Mouse (Mus musculus) MEL (cell line): Measurements from ENCODE around the gene Pid1. TPM values are rescaled to one million over a fixed set of nuclear protein-coding genes. Genes with fewer than 3 reads are reported as not detected.

Experiments
- DNase-seq: peaks from one replicate; pipeline ENCODE4 v3.0.0; 2011; ENCODE audit warnings: low read depth, low spot score
- H3K27ac ChIP-seq: 2 replicates; pipeline ENCODE4 v1.5.1; 2012; ENCODE audit warnings: low read depth, mild to moderate bottlenecking, control low read depth, low read length, moderate library complexity; ENCODE audit not compliant: control insufficient read depth
- H3K27me3 ChIP-seq, 2 experiments: fragments of 150-350 bp in 1 of 2; sonication (generic) in 1 of 2; 2 replicates each; pipeline ENCODE4 v1.6.1; 2012; ENCODE audit warnings: low read length in 2 of 2, mild to moderate bottlenecking in 2 of 2, improper control_type of control experiment in 1 of 2, moderate library complexity in 1 of 2; ENCODE audit not compliant: insufficient read depth in 2 of 2, control insufficient read depth in 1 of 2
- H3K36me3 ChIP-seq, 2 experiments: 2 replicates each; pipeline ENCODE4 v1.6.1; 2012 to 2014; ENCODE audit warnings: low read length in 2 of 2, improper control_type of control experiment in 1 of 2, inconsistent platforms in 1 of 2, mild to moderate bottlenecking in 1 of 2; ENCODE audit not compliant: insufficient read depth in 2 of 2, control insufficient read depth in 1 of 2
- H3K4me1 ChIP-seq, 2 experiments: fragments of 150-350 bp in 1 of 2; sonication (generic) in 1 of 2; 2 replicates each; pipeline ENCODE4 v1.6.1; 2012; ENCODE audit warnings: low read length in 2 of 2, improper control_type of control experiment in 1 of 2, mild to moderate bottlenecking in 1 of 2; ENCODE audit not compliant: insufficient read depth in 2 of 2, control insufficient read depth in 1 of 2
- H3K4me3 ChIP-seq, 2 experiments: fragments of 150-350 bp in 1 of 2; sonication (generic) in 1 of 2; 2 replicates each; pipeline ENCODE4 v1.5.1; 2012; ENCODE audit warnings: low read depth in 2 of 2, low read length in 2 of 2, mild to moderate bottlenecking in 2 of 2, moderate library complexity in 2 of 2, control low read depth in 1 of 2, improper control_type of control experiment in 1 of 2; ENCODE audit not compliant: control insufficient read depth in 1 of 2, insufficient read depth in 1 of 2
- H3K79me2 ChIP-seq: 2 replicates; pipeline ENCODE4 v1.6.1; 2012; ENCODE audit warnings: mild to moderate bottlenecking, low read length, moderate library complexity; ENCODE audit not compliant: control insufficient read depth, poor library complexity, insufficient read depth
- H3K9ac ChIP-seq: 2 replicates; pipeline ENCODE4 v1.6.1; 2012; ENCODE audit warnings: low read depth, mild to moderate bottlenecking, control low read depth, low read length, moderate library complexity; ENCODE audit not compliant: control insufficient read depth, poor library complexity, severe bottlenecking
- H3K9me3 ChIP-seq: fragments of 150-350 bp; sonication (generic); replicated peaks from 2 replicates; pipeline ENCODE4 v1.6.1; 2012; ENCODE audit warnings: mild to moderate bottlenecking, low read length, improper control_type of control experiment, moderate library complexity; ENCODE audit not compliant: insufficient read depth
- CHD1 ChIP-seq: IDR thresholded peaks from 2 replicates; pipeline ENCODE4 v1.6.1; 2012; ENCODE audit warnings: low read depth, mild to moderate bottlenecking, inconsistent platforms, low read length, improper control_type of control experiment
- CTCF ChIP-seq, 3 experiments: IDR thresholded peaks in 2 of 3; conservative IDR thresholded peaks in 1 of 3; 2 replicates each; pipeline ENCODE4 v1.5.1; 2011 to 2012; ENCODE audit warnings: low read length in 3 of 3, low read depth in 2 of 3, mild to moderate bottlenecking in 2 of 3, improper control_type of control experiment in 1 of 3, inconsistent platforms in 1 of 3, mixed read lengths in 1 of 3, moderate library complexity in 1 of 3; ENCODE audit not compliant: control insufficient read depth in 1 of 3, insufficient read depth in 1 of 3, poor library complexity in 1 of 3, severe bottlenecking in 1 of 3
- E2F4 ChIP-seq: IDR thresholded peaks from 2 replicates; pipeline ENCODE4 v1.6.1; 2011; ENCODE audit warnings: low read depth, low read length, improper control_type of control experiment, borderline replicate concordance
- ELF1 ChIP-seq: IDR thresholded peaks from 2 replicates; pipeline ENCODE4 v1.6.1; 2014; ENCODE audit warnings: low read depth, mild to moderate bottlenecking, inconsistent platforms, low read length, improper control_type of control experiment, moderate library complexity
- EP300 ChIP-seq, 2 experiments: IDR thresholded peaks; 2 replicates each; pipeline ENCODE4 v1.6.1; 2011; ENCODE audit warnings: improper control_type of control experiment in 2 of 2, low read length in 2 of 2, low read depth in 1 of 2, mild to moderate bottlenecking in 1 of 2
- ETS1 ChIP-seq: IDR thresholded peaks from 2 replicates; pipeline ENCODE4 v1.6.1; 2012; ENCODE audit warnings: low read depth, mild to moderate bottlenecking, inconsistent platforms, low read length, improper control_type of control experiment, moderate library complexity
- GABPA ChIP-seq: IDR thresholded peaks from 2 replicates; pipeline ENCODE4 v1.6.1; 2012; ENCODE audit warnings: low read depth, mild to moderate bottlenecking, inconsistent platforms, low read length, improper control_type of control experiment, moderate library complexity
- KAT2A ChIP-seq: conservative IDR thresholded peaks from 2 replicates; pipeline ENCODE4 v1.6.1; 2012; ENCODE audit warnings: low read depth, low read length, improper control_type of control experiment, inconsistent platforms
- MAFK ChIP-seq: IDR thresholded peaks from 2 replicates; pipeline ENCODE4 v1.6.1; 2011; ENCODE audit warnings: low read depth, mild to moderate bottlenecking, low read length, improper control_type of control experiment, borderline replicate concordance
- MAX ChIP-seq: IDR thresholded peaks from 2 replicates; pipeline ENCODE4 v1.6.1; 2011; ENCODE audit warnings: low read length, improper control_type of control experiment
- MXI1 ChIP-seq: IDR thresholded peaks from 2 replicates; pipeline ENCODE4 v1.6.1; 2011; ENCODE audit warnings: mild to moderate bottlenecking, low read depth, low read length, improper control_type of control experiment
- MYB ChIP-seq: IDR thresholded peaks from 2 replicates; pipeline ENCODE4 v1.6.1; 2011; ENCODE audit warnings: mild to moderate bottlenecking, low read depth, low read length, improper control_type of control experiment
- NRF1 ChIP-seq: IDR thresholded peaks from 2 replicates; pipeline ENCODE4 v1.6.1; 2014; ENCODE audit warnings: low read depth, mild to moderate bottlenecking, inconsistent platforms, low read length, improper control_type of control experiment, moderate library complexity; ENCODE audit not compliant: poor library complexity, insufficient read depth, severe bottlenecking
- POLR2A ChIP-seq, 2 experiments: IDR thresholded peaks; 2 replicates each; pipeline ENCODE4 v1.6.1; 2011 to 2012; ENCODE audit warnings: low read length in 2 of 2, mild to moderate bottlenecking in 2 of 2, control low read depth in 1 of 2, improper control_type of control experiment in 1 of 2, low read depth in 1 of 2, moderate library complexity in 1 of 2; ENCODE audit not compliant: control insufficient read depth in 1 of 2, insufficient read depth in 1 of 2, poor library complexity in 1 of 2
- POLR2AphosphoS2 ChIP-seq: IDR thresholded peaks from 2 replicates; pipeline ENCODE4 v1.6.1; 2011; ENCODE audit warnings: low read length, improper control_type of control experiment
- SIN3A ChIP-seq: IDR thresholded peaks from 2 replicates; pipeline ENCODE4 v1.6.1; 2012; ENCODE audit warnings: low read length, improper control_type of control experiment, inconsistent platforms
- SMC3 ChIP-seq: IDR thresholded peaks from 2 replicates; pipeline ENCODE4 v1.6.1; 2011; ENCODE audit warnings: low read depth, low read length, improper control_type of control experiment
- TAL1 ChIP-seq: IDR thresholded peaks from 2 replicates; pipeline ENCODE4 v1.6.1; 2012; ENCODE audit warnings: mild to moderate bottlenecking, inconsistent platforms, low read length, moderate library complexity, mixed read lengths
- TBP ChIP-seq: IDR thresholded peaks from 2 replicates; pipeline ENCODE4 v1.8.0; 2011; ENCODE audit warnings: low read depth, low read length, improper control_type of control experiment
- UBTF ChIP-seq: IDR thresholded peaks from 2 replicates; pipeline ENCODE4 v1.6.1; 2012; ENCODE audit warnings: low read depth, mild to moderate bottlenecking, inconsistent platforms, low read length, improper control_type of control experiment, moderate library complexity, borderline replicate concordance; ENCODE audit not compliant: insufficient read depth
- USF2 ChIP-seq, 2 experiments: IDR thresholded peaks; 2 replicates each; pipeline ENCODE4 v1.6.1; 2011 to 2012; ENCODE audit warnings: improper control_type of control experiment in 2 of 2, low read length in 2 of 2, borderline replicate concordance in 1 of 2, inconsistent platforms in 1 of 2, low read depth in 1 of 2, mild to moderate bottlenecking in 1 of 2; ENCODE audit not compliant: insufficient read depth in 1 of 2
- ZC3H11A ChIP-seq: IDR thresholded peaks from 2 replicates; pipeline ENCODE4 v1.6.1; 2012; ENCODE audit warnings: low read depth, mild to moderate bottlenecking, inconsistent platforms, low read length, improper control_type of control experiment
- ZKSCAN1 ChIP-seq: IDR thresholded peaks from 2 replicates; pipeline ENCODE4 v1.6.1; 2012; ENCODE audit warnings: low read depth, mild to moderate bottlenecking, inconsistent platforms, low read length, improper control_type of control experiment, moderate library complexity
- ZMIZ1 ChIP-seq: IDR thresholded peaks from 2 replicates; pipeline ENCODE4 v1.6.1; 2012; ENCODE audit warnings: low read depth, mild to moderate bottlenecking, inconsistent platforms, low read length, improper control_type of control experiment, moderate library complexity
- polyA plus RNA-seq, 2 experiments: library from polyadenylated mRNA; stranded (reverse) in 1 of 2; unstranded in 1 of 2; fragments of >175 nt in 1 of 2; fragments of >200 nt in 1 of 2; gene quantifications; 2 replicates each; pipeline versions ENCODE4 v1.2.1 to v1.2.4; 2012; ENCODE audit warnings: low replicate concordance in 2 of 2, low read depth in 1 of 2; ENCODE audit not compliant: insufficient read length in 2 of 2, insufficient read depth in 1 of 2, missing spikeins in 1 of 2
- total RNA-seq: library from RNA; depleted of rRNA; stranded (reverse); fragments of 300-350 nt; gene quantifications from 2 replicates; pipeline ENCODE4 v1.2.3, GENCODE M21; 2012

The Pid1 gene
- total and polyA plus RNA-seq, 3 experiments, result not detected

DNA sequence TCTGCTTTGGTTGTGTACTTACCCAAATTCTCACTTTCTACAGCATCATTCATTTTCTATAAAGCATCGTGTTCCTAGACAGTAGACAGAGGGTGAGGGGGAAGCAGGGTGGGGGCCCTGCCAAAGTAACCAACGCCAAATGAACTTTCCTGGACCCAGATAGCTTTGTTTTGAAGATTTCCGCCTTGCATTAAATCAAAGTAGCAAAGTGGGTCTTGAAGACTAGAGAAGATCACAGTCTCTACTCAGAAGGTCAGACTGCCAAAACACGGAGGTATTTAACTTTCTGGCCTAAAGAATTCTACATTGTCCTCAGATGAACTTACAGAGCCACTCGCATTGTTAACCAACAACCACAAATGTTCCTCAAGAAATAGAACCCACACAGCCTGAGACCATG, 109.6 kb downstream of the Pid1 start:
- H3K79me2 ChIP-seq, result no peaks in the 10 kb centered on the region
- H3K9ac ChIP-seq, result no peak overlapping the region
- H3K4me3 ChIP-seq, result no peak overlapping the region
- no peaks in the 10 kb centered on the region for H3K9me3 ChIP-seq
- TF ChIP-seq MAX (no peak), E2F4 (no peak), MAFK (no peak), SIN3A (no peak), MYB (no peak)
- TF ChIP-seq, all 39 proteins: peak for 0
- H3K4me1 ChIP-seq, result no peaks in the 10 kb centered on the region
- DNase-seq, result no peak
- H3K36me3 ChIP-seq, result no peaks in the 10 kb centered on the region
- H3K27me3 ChIP-seq, result no peaks in the 10 kb centered on the region
- H3K27ac ChIP-seq, result no peak overlapping the region

DNA sequence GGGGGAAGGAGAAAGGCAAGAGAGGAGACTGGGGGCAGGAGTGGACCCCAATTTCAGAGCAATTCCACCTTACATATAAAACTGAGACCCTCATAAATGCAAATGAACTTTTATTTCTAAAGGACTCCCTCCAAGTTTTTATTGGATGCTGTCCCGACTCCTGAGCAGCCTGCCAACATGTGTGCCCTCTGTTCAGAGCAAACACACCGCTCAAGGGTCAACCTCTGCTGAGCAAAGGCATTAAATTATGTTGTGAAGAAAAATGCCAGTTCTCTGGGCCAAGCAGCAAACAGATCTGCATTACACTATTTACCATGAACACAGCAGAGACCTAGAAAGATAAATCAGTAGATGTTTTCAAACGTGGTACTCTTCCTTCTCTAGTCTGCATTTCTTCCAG, 110.1 kb downstream of the Pid1 start:
- H3K27me3 ChIP-seq, result no peaks in the 10 kb centered on the region
- H3K79me2 ChIP-seq, result no peaks in the 10 kb centered on the region
- no peaks in the 10 kb centered on the region for H3K4me1 ChIP-seq
- no peak overlapping the region for H3K4me3 ChIP-seq
- H3K9me3 ChIP-seq, result no peaks in the 10 kb centered on the region
- no peak overlapping the region for H3K9ac ChIP-seq
- no peak overlapping the region for H3K27ac ChIP-seq
- no peaks in the 10 kb centered on the region for H3K36me3 ChIP-seq
- no peak for DNase-seq
- no peak for TF ChIP-seq ZC3H11A
- TF ChIP-seq ZKSCAN1, result no peak
- no peak for TF ChIP-seq ELF1
- no peak for TF ChIP-seq KAT2A
- no peak for TF ChIP-seq ZMIZ1
- no peak for TF ChIP-seq SMC3
- no peak for TF ChIP-seq ETS1
- TF ChIP-seq UBTF, result no peak
- TF ChIP-seq CTCF (IDR thresholded peaks at IDR 0.05 in 2 of 3, conservative IDR thresholded peaks at IDR 0.05 in 1 of 3; ENCODE audit: control insufficient read depth in 1 of 3, insufficient read depth in 1 of 3, low read depth in 2 of 3, low read length in 3 of 3, poor library complexity in 1 of 3, severe bottlenecking in 1 of 3), result no peak
- no peak for TF ChIP-seq MYB
- no peak for TF ChIP-seq USF2 (IDR thresholded peaks at IDR 0.05; ENCODE audit: borderline replicate concordance in 1 of 2, insufficient read depth in 1 of 2, low read depth in 1 of 2, low read length in 2 of 2)
- TF ChIP-seq POLR2AphosphoS2, result no peak
- no peak for TF ChIP-seq GABPA
- no peak for TF ChIP-seq TBP
- no peak for TF ChIP-seq CHD1
- no peak for TF ChIP-seq TAL1
- TF ChIP-seq MXI1, result no peak
- no peak for TF ChIP-seq POLR2A (IDR thresholded peaks at IDR 0.05; ENCODE audit: control insufficient read depth in 1 of 2, insufficient read depth in 1 of 2, low read depth in 1 of 2, low read length in 2 of 2, poor library complexity in 1 of 2)
- TF ChIP-seq NRF1, result no peak
- TF ChIP-seq EP300 (IDR thresholded peaks at IDR 0.05; ENCODE audit: low read depth in 1 of 2, low read length in 2 of 2), result no peak
- TF ChIP-seq, all 39 proteins: peak for 0
